Mouse (Mus musculus) spleen, adult 2 months (tissue): ENCODE results near the gene Agpat3.

Experiments used
- CTCF ChIP-seq: fragments of 200-500 bp; IDR thresholded peaks from 2 replicates; pipeline ENCODE4 v1.5.1; 2011; ENCODE audit warnings: mild to moderate bottlenecking, inconsistent platforms; ENCODE audit not compliant: insufficient read depth, insufficient read length, insufficient replicate concordance; ENCODE audit errors: extremely low read depth
- POLR2A ChIP-seq: fragments of 200-500 bp; IDR thresholded peaks from 2 replicates; pipeline ENCODE4 v1.6.1; 2011; ENCODE audit warnings: low read depth, low read length, inconsistent platforms

DNA sequence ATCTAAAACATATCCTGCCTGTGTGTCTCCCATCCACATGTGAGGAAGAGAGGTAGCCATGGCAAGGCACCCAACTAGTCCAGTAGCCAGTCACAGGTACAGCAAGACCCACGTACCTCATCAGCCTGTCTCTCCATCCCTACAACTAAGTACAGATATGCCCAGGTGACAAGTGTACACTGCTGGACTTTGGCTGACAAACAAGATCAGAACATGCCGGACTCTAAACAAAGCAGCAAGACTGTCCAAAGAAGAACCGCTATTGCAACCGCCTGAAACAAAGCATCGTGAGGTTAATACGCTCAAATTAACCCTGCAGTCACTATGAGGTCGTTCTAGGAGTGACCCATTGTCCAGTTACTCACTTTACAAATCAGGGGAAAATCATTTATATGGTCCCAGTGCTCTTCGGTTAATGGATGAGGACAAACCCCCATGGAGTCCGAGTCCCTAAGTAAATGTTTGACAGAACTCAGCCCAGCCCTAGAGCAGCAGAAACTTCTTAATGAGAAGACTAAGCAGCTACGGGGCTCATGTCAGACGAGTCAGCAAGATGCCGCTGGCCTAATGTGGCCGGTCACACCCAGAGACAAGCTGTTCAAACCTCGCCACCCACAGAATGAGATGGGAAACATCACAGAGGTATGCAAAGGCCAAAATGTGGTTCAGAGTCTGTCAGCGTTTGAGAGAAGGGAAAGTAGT, 2.7 kb downstream of the Agpat3 start:
- TF ChIP-seq CTCF = no peak
- TF ChIP-seq POLR2A = no peak
